23 mouse cellular contexts compared by ENCODE assay signal in the genomic region with DNA sequence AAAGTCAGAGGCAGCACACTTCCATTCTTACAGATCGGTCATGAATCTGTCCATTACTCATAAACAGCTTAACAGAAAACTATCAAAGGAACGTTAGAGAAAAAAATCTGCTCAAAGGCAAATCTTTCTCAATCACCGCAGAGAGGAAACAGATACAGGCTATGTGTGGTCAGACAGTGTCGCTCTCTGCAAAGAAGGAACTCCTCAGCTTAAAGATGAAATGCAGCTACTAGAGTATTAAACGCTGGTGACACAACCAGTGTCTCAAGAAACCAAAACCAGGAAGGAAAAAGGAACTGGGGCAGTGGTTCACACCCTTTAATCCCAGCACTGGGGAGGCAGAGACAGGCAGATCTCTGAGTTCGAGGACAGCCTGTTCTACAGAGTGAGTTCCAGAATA. TPM values are rescaled to one million over a fixed set of nuclear protein-coding genes. Genes with fewer than 3 reads are reported as not detected.
DNase-seq lines count a peak whose midpoint lies in the region; ATAC-seq and TF ChIP-seq lines count a peak whose summit lies in the region.
"Had no signal": no experiment of that assay in that cellular context is flagged by ENCODE, and none has a peak within 500 bp of the region (broad histone marks: within the 10 kb centered on the region; RNA-seq: fewer than 3 reads in every experiment).

No protein-coding gene starts in this region.

- TF ChIP-seq CTCF in midbrain, postnatal 0 days (IDR thresholded peaks at IDR 0.05): no peak

- H3K4me2 ChIP-seq in midbrain, postnatal 0 days (ENCODE audit: low read depth, low read length, poor library complexity, severe bottlenecking): no peak overlapping the region
- H3K4me2 ChIP-seq: embryonic facial prominence, embryonic 15.5 days; heart, embryonic 13.5 days; hindbrain, embryonic 12.5 days had no signal

- H3K4me1 ChIP-seq in midbrain, postnatal 0 days (ENCODE audit: insufficient read depth, low read length): no peaks in the 10 kb centered on the region
- H3K4me1 ChIP-seq: hindbrain, embryonic 12.5 days had no signal

- no peaks in the 10 kb centered on the region for H3K27me3 ChIP-seq in midbrain, postnatal 0 days (ENCODE audit: insufficient read depth, low read length)
- H3K27me3 ChIP-seq: embryonic facial prominence, embryonic 15.5 days; heart, embryonic 13.5 days; hindbrain, embryonic 12.5 days had no signal

- peak; percentile 83 for ATAC-seq in common myeloid progenitor, adult 5-6 weeks (replicated peaks; ENCODE audit: low read depth, poor library complexity, severe bottlenecking)
- ATAC-seq in megakaryocyte, adult 5-6 weeks (ENCODE audit: poor library complexity, severe bottlenecking): peak; percentile 100
- ATAC-seq in activated CD4-positive, CD25-positive, alpha-beta regulatory T cell, adult 4 months: no peak
- ATAC-seq in midbrain, postnatal 0 days (ENCODE audit: low FRiP score): no peak
- ATAC-seq: forebrain, embryonic 14.5 days; hindbrain, embryonic 16.5 days; inflammation-experienced regulatory T-cells, adult 6 months had no signal

- no peak overlapping the region for H3K9ac ChIP-seq in midbrain, postnatal 0 days (replicated peaks; ENCODE audit: low read length, poor library complexity, severe bottlenecking)
- H3K9ac ChIP-seq: embryonic facial prominence, embryonic 15.5 days; heart, embryonic 13.5 days; hindbrain, embryonic 12.5 days had no signal

- peaks cover 36% of the 10 kb centered on the region for H3K36me3 ChIP-seq in midbrain, postnatal 0 days (ENCODE audit: insufficient read depth, low read length)

- WGBS in midbrain, postnatal 0 days: 92% methylated on average over 6 of the region's 6 CpGs

- H3K9me3 ChIP-seq in midbrain, postnatal 0 days (ENCODE audit: low read length): no peaks in the 10 kb centered on the region
- H3K9me3 ChIP-seq: embryonic facial prominence, embryonic 15.5 days; forebrain, embryonic 10.5 days; heart, embryonic 13.5 days; hindbrain, embryonic 12.5 days had no signal

- no peak overlapping the region for H3K27ac ChIP-seq in midbrain, postnatal 0 days (ENCODE audit: low read depth, low read length)
- H3K27ac ChIP-seq: embryonic facial prominence, embryonic 15.5 days; forebrain, embryonic 10.5 days; heart, embryonic 13.5 days; hindbrain, embryonic 12.5 days had no signal

- H3K4me3 ChIP-seq in midbrain, postnatal 0 days (ENCODE audit: low read depth, low read length): no peak overlapping the region
- H3K4me3 ChIP-seq: embryonic facial prominence, embryonic 15.5 days; erythroblast, embryonic 14.5 days; forebrain, embryonic 10.5 days; heart, embryonic 13.5 days; hindbrain, embryonic 12.5 days had no signal

- peak; percentile 7 for DNase-seq in lung, postnatal 36 days
- no peak for DNase-seq in lung, postnatal 4 days
- DNase-seq in frontal cortex, postnatal 14 days (ENCODE audit: low spot score in 2 of 2): no peak
- no peak for DNase-seq in midbrain, postnatal 0 days (ENCODE audit: low spot score)
- DNase-seq: adrenal gland, postnatal 14 days; cerebellum, adult 2 months; cerebellum, postnatal 10 days; embryo, embryonic 11 days; gastrocnemius, postnatal 10 days; heart, postnatal 36 days had no signal

RNA-seq across cellular contexts. Expression of a gene that starts 6.6 kb away (rescaled TPM):
- 120 and 129 TPM in 2 replicates for total RNA-seq in common myeloid progenitor, adult 5-6 weeks (2017)
- total RNA-seq in megakaryocyte, adult 5-6 weeks (2015): 60.7 and 63.5 TPM in 2 replicates
- total RNA-seq in megakaryocyte, adult 5-6 weeks (2017): 52.0 and 60.3 TPM in 2 replicates
- polyA plus RNA-seq in activated CD4-positive, CD25-positive, alpha-beta regulatory T cell, adult 4 months (2017; shearing (Covaris generic)): 10 to 100 TPM; 69.3 to 75.2 TPM
- total RNA-seq in midbrain, postnatal 0 days (2014; rRNA removed): 41.3 and 45.8 TPM in 2 replicates
- polyA plus RNA-seq in midbrain, postnatal 0 days (2015; fragmentation: Nextera tagmentation; extraction: Ambion mirVana): 61.9 and 66.2 TPM in 2 replicates

RNA-seq across cellular contexts. Expression of a gene that starts 29.0 kb away (rescaled TPM):
- not detected in 2 replicates for total RNA-seq in common myeloid progenitor, adult 5-6 weeks (2017)
- total RNA-seq in megakaryocyte, adult 5-6 weeks (2015): not detected in 2 replicates
- total RNA-seq in megakaryocyte, adult 5-6 weeks (2017): not detected in 2 replicates
- polyA plus RNA-seq in activated CD4-positive, CD25-positive, alpha-beta regulatory T cell, adult 4 months (2017; shearing (Covaris generic)): not detected
- total RNA-seq in midbrain, postnatal 0 days (2014; rRNA removed): 57.1 and 75.5 TPM in 2 replicates
- polyA plus RNA-seq in midbrain, postnatal 0 days (2015; fragmentation: Nextera tagmentation; extraction: Ambion mirVana): 31.0 and 34.6 TPM in 2 replicates
- total RNA-seq: heart, postnatal 36 days had no signal
- polyA plus RNA-seq: erythroblast, embryonic 14.5 days; gonadal fat pad, adult 2 months; heart, embryonic 13.5 days; heart, postnatal 0 days; inflammation-experienced regulatory T-cells, adult 6 months had no signal

RNA-seq across cellular contexts. Expression of a gene that starts 58.4 kb away (rescaled TPM):
- 32.2 and 35.9 TPM in 2 replicates for total RNA-seq in common myeloid progenitor, adult 5-6 weeks (2017)
- 27.8 and 29.3 TPM in 2 replicates for total RNA-seq in megakaryocyte, adult 5-6 weeks (2015)
- total RNA-seq in megakaryocyte, adult 5-6 weeks (2017): 50.2 and 51.9 TPM in 2 replicates
- 1 to 10 TPM; 7.7 to 8.5 TPM for polyA plus RNA-seq in activated CD4-positive, CD25-positive, alpha-beta regulatory T cell, adult 4 months (2017; shearing (Covaris generic))
- 78.5 and 94.7 TPM in 2 replicates for total RNA-seq in midbrain, postnatal 0 days (2014; rRNA removed)
- polyA plus RNA-seq in midbrain, postnatal 0 days (2015; fragmentation: Nextera tagmentation; extraction: Ambion mirVana): 11.3 and 11.7 TPM in 2 replicates

Comparison
In these comparisons a context has a peak if more than half of its experiments do, and no peak if none do; other contexts are left out.
1. ATAC-seq: peak in common myeloid progenitor, adult 5-6 weeks (single experiment) and megakaryocyte, adult 5-6 weeks (single experiment); none in activated CD4-positive, CD25-positive, alpha-beta regulatory T cell, adult 4 months (single experiment) and midbrain, postnatal 0 days (single experiment).
2. RNA of a gene that starts 29.0 kb away (total RNA-seq): 57.1 to 75.5 TPM in midbrain, postnatal 0 days; not detected in common myeloid progenitor, adult 5-6 weeks and not detected in megakaryocyte, adult 5-6 weeks; every median in the first group is over 10 times any median in the second.